Mouse (Mus musculus) heart, adult 11 months (tissue): Measurements from ENCODE around the gene Pif1.

Experiments
- DNase-seq: peaks from one replicate; pipeline ENCODE4 v3.0.0; 2022

Gene Pif1

GRCm38 (mm10) chr9:65641446-65642052, 54.6 kb downstream of the Pif1 start:
- DNase-seq: no peak

- no peak for DNase-seq
These were observed 55.6 kb downstream of the Pif1 start for GRCm38 (mm10) chr9:65642546-65642945.

- DNase-seq: no peak
These were observed 58.0 kb downstream of the Pif1 start for GRCm38 (mm10) chr9:65644960-65645359.
